Mouse (Mus musculus) liver, adult 2 months (tissue): ENCODE results near the gene Cnn1. TPM values are rescaled to one million over a fixed set of nuclear protein-coding genes. Genes with fewer than 3 reads are reported as not detected.

Experiments used
- DNase-seq: peaks from one replicate; pipeline ENCODE4 v3.0.0-alpha.2; 2011; ENCODE audit warnings: low read depth, low spot score; ENCODE audit errors: extremely low read depth
- H3K27ac ChIP-seq: fragments of 200-500 bp; replicated peaks from 2 replicates; pipeline ENCODE4 v1.5.1; 2012; ENCODE audit warnings: low read depth, mild to moderate bottlenecking, control low read depth, inconsistent platforms, low read length; ENCODE audit not compliant: insufficient read depth
- H3K27me3 ChIP-seq: fragments of 200-500 bp; 2 replicates; pipeline ENCODE4 v1.6.1; 2012; ENCODE audit warnings: mild to moderate bottlenecking, moderate library complexity, low read length, inconsistent platforms; ENCODE audit not compliant: control insufficient read depth, insufficient read depth
- H3K36me3 ChIP-seq: fragments of 200-500 bp; 2 replicates; pipeline ENCODE4 v1.6.1; 2012; ENCODE audit warnings: low read length, inconsistent platforms; ENCODE audit not compliant: control insufficient read depth, insufficient read depth
- H3K4me1 ChIP-seq: fragments of 200-500 bp; 2 replicates; pipeline ENCODE4 v1.6.1; 2011; ENCODE audit warnings: low read length; ENCODE audit not compliant: control insufficient read depth, insufficient read depth
- H3K4me3 ChIP-seq: fragments of 200-500 bp; 2 replicates; pipeline ENCODE4 v1.5.1; 2011; ENCODE audit warnings: low read depth, mild to moderate bottlenecking, control low read depth, low read length, moderate library complexity; ENCODE audit not compliant: insufficient read depth
- H3K79me2 ChIP-seq: fragments of 200-500 bp; 2 replicates; pipeline ENCODE4 v1.6.1; 2012; ENCODE audit warnings: inconsistent platforms, mild to moderate bottlenecking, low read length, moderate library complexity; ENCODE audit not compliant: control insufficient read depth, insufficient read depth
- H3K9ac ChIP-seq: fragments of 200-500 bp; 2 replicates; pipeline ENCODE4 v1.6.1; 2012; ENCODE audit warnings: low read depth, mild to moderate bottlenecking, control low read depth, inconsistent platforms, low read length
- CTCF ChIP-seq: fragments of 200-500 bp; IDR thresholded peaks from 2 replicates; pipeline ENCODE4 v1.5.1; 2011; ENCODE audit warnings: low read depth, low read length, control low read depth
- POLR2A ChIP-seq: fragments of 200-500 bp; IDR thresholded peaks from 2 replicates; pipeline ENCODE4 v1.6.1; 2011; ENCODE audit warnings: low read length, control low read depth; ENCODE audit not compliant: insufficient read depth; ENCODE audit errors: extremely low read depth
- WGBS: fragments of 180-500 bp; shearing (Covaris S2); methylation state at CpG from one replicate; pipeline ENCODE4 v1.1.7; 2018; 5-methylcytosine and 5-hydroxymethylcytosine counted together
- polyA plus RNA-seq: library from polyadenylated mRNA; depleted of rRNA; stranded (reverse); fragments of >200 nt; gene quantifications from 2 replicates; pipeline ENCODE4 v1.2.3, GENCODE M21; 2012
- total RNA-seq: library from RNA; depleted of rRNA; stranded (reverse); fragments of >200 nt; gene quantifications from 2 replicates; pipeline ENCODE4 v1.2.3, GENCODE M21; 2014

Cnn1 gene
- total and polyA plus RNA-seq, 2 experiments = 0.22 to 0.28 TPM

GRCm38 (mm10) chr9:22057031-22057517 is 41.9 kb upstream of the Cnn1 start:
- TF ChIP-seq POLR2A = no peak
- TF ChIP-seq CTCF = no peak
- no peaks in the 10 kb centered on the region for H3K27me3 ChIP-seq
- 0 out of 2 replicates have a peak, but pooled peaks cover 2% of the 10 kb centered on the region for H3K36me3 ChIP-seq
- no peak overlapping the region for H3K27ac ChIP-seq
- H3K79me2 ChIP-seq = no peaks in the 10 kb centered on the region
- 95% methylated on average over 9 of the region's 9 CpGs for WGBS
- H3K9ac ChIP-seq = no peak overlapping the region
- DNase-seq = no peak
- no peak overlapping the region for H3K4me3 ChIP-seq
- H3K4me1 ChIP-seq = peaks cover 7% of the 10 kb centered on the region; the same call in 1 of the 2 replicates

- H3K79me2 ChIP-seq = no peaks in the 10 kb centered on the region
- no peaks in the 10 kb centered on the region for H3K27me3 ChIP-seq
- H3K4me1 ChIP-seq = peaks cover 7% of the 10 kb centered on the region; the same call in 1 of the 2 replicates
- H3K27ac ChIP-seq = no peak overlapping the region
- no peak overlapping the region for H3K4me3 ChIP-seq
- 82% methylated on average over 9 of the region's 9 CpGs for WGBS
- H3K36me3 ChIP-seq = 0 out of 2 replicates have a peak, but pooled peaks cover 2% of the 10 kb centered on the region
- TF ChIP-seq CTCF = no peak
- DNase-seq = no peak
- H3K9ac ChIP-seq = no peak overlapping the region
These were observed 41.0 kb upstream of the Cnn1 start for GRCm38 (mm10) chr9:22058011-22058424.

GRCm38 (mm10) chr9:22061339-22061738 is 37.7 kb upstream of the Cnn1 start:
- H3K27me3 ChIP-seq = no peaks in the 10 kb centered on the region
- WGBS = 66% methylated on average over 2 of the region's 2 CpGs
- H3K79me2 ChIP-seq = no peaks in the 10 kb centered on the region
- peaks cover 6% of the 10 kb centered on the region; the same call in 1 of the 2 replicates for H3K36me3 ChIP-seq
- TF ChIP-seq POLR2A (no peak), CTCF (no peak)
- no peak for DNase-seq
- peaks cover 3% of the 10 kb centered on the region for H3K4me1 ChIP-seq
- H3K27ac ChIP-seq = no peak overlapping the region
- H3K4me3 ChIP-seq = no peak overlapping the region
- no peak overlapping the region for H3K9ac ChIP-seq

- H3K9ac ChIP-seq = no peak overlapping the region
- TF ChIP-seq POLR2A = no peak
- TF ChIP-seq CTCF = no peak
- H3K4me3 ChIP-seq = no peak overlapping the region
- H3K79me2 ChIP-seq = no peaks in the 10 kb centered on the region
- WGBS = 96% methylated on average over 3 of the region's 3 CpGs
- no peak for DNase-seq
- H3K4me1 ChIP-seq = peaks cover 2% of the 10 kb centered on the region
- no peak overlapping the region for H3K27ac ChIP-seq
- H3K36me3 ChIP-seq = peaks cover 6% of the 10 kb centered on the region; the same call in 1 of the 2 replicates
- H3K27me3 ChIP-seq = no peaks in the 10 kb centered on the region
These were observed 34.7 kb upstream of the Cnn1 start for GRCm38 (mm10) chr9:22064341-22064740.

GRCm38 (mm10) chr9:22065642-22066041 is 33.4 kb upstream of the Cnn1 start:
- peaks cover 4% of the 10 kb centered on the region; the same call in 1 of the 2 replicates for H3K36me3 ChIP-seq
- no peak overlapping the region for H3K9ac ChIP-seq
- DNase-seq = peak; percentile 26
- H3K4me3 ChIP-seq = no peak overlapping the region
- WGBS = 38% methylated on average over 11 of the region's 11 CpGs
- TF ChIP-seq CTCF (no peak), POLR2A (no peak)
- H3K79me2 ChIP-seq = no peaks in the 10 kb centered on the region
- no peaks in the 10 kb centered on the region for H3K27me3 ChIP-seq
- no peak overlapping the region for H3K27ac ChIP-seq
- H3K4me1 ChIP-seq = peaks cover 7% of the 10 kb centered on the region

- Histone ChIP-seq H3K27ac (no peak overlapping the region), H3K4me3 (no peak overlapping the region), H3K9ac (no peak overlapping the region), H3K4me1 (peaks cover 7% of the 10 kb centered on the region), H3K27me3 (no peaks in the 10 kb centered on the region), H3K79me2 (no peaks in the 10 kb centered on the region), H3K36me3 (peaks cover 4% of the 10 kb centered on the region; the same call in 1 of the 2 replicates)
- peak; percentile 19 for DNase-seq
- TF ChIP-seq POLR2A (no peak), CTCF (peak; percentile 90)
- WGBS = 83% methylated on average over 3 of the region's 3 CpGs
These were observed 32.6 kb upstream of the Cnn1 start for GRCm38 (mm10) chr9:22066433-22066832.
